Mouse (Mus musculus): ENCODE measurements around the gene Mgat5b.

Mgat5b gene

DNA sequence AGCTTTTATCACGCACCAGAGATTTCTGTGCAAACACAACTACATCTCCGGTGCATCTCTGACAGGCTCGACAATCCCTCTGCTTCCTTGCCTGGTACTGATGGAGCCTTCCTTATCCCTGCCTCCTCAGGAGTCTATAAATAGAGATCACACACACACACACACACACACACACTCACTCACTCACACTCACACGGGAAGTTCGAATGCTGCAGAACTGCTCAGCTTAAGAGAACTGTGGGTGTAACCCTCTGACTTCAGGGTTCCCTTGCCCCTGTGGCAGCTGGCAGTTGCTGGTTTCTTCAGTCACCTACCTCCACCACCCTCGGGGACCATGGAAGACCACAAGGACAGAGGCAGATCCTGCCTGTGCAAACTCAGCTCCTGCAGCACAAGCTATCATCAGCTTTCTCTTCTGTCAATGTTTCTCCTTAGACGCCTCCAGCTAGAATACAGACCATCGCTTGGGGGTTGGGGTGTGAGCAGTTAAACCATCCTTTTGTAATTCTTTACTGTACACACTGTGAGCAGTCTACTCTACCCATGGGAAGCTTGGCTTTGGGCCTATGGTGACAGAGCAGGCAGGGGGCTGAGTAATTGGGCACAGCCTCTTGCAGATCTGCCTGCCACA lies 111.9 kb downstream of the Mgat5b start:
- peak; percentile 68 to 70 for DNase-seq (ENCODE audit: low spot score in 2 of 2)

DNA sequence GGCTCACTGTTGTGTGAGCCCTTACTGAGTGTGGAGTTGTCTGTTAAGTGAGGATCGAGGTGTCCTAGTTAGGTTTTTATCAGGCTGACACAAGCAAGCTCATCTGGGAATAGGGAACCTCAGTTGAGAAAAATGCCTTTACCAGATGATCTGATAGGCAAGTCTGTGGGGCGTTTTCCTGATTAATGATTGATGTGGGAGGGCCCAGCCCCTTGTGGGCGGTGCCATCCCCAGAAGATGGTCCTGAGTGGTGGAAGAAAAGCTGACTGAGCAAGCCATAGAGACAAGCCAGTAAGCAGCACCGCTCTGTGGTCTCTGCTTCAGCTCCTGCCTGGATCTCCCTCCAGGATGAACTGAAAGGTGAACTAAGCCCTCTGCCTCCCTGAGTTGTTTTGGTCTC lies 112.6 kb downstream of the Mgat5b start:
- peak in 1 of 2 experiments; percentile 37 for DNase-seq (ENCODE audit: low spot score in 2 of 2)

DNA sequence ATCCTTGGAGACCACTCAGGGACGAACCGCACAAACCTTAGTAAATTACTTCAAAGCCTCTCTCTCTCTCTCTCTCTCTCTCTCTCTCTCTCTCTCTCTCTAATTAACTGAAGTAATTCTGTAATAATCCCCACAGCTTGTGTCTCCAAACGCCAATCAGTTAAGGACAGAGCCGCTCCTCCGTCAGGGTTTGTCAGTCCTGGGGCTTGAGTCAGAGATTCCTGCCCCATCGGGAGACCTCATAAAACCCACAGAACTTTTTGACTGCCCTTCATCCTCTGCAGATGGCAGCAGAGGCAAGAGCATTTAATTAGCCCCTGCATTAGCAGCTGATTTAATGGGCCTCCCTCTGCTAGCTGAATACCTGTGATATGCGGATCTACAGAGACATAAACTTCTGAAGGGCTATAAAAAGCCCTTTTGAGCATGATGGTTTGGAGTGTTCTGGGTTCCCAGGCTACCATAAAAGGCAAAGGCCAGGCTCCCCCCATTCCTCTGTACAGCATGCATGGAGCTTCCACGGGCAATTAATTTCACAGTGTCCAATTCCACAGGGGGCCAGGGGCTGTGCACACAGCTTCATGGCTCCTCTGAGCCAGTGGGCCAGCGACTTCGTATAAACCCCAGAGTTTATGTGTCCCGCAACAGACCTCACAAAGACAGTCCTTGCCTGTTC lies 117.1 kb downstream of the Mgat5b start:
- DNase-seq (ENCODE audit: low spot score in 2 of 2) = no peak
